ENCODE assay signal across 15 mouse cellular contexts in the genomic region with DNA sequence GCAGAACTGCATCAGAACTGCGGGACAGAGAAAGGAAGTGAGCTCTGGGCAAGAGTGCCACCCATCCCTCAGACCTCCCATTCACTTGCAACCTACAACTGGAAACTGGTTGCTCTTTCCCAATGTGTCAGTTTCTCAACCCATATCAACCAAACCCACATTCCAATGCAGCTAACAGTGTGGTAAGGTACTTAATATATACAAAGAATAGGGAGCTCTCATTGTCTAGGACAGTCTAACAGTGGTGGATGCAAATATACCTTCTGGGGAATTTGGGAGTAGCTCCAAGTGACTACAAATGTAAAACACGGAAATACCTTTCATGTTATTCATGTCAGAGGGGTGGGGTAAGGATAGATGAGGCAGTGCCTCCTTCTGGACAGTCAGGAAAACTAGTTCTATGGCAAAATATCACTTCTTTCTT.
DNase-seq lines count a peak whose midpoint lies in the region; ATAC-seq and TF ChIP-seq lines count a peak whose summit lies in the region.
"Had no signal": no experiment of that assay in that cellular context is flagged by ENCODE, and none has a peak within 500 bp of the region (broad histone marks: within the 10 kb centered on the region; RNA-seq: fewer than 3 reads in every experiment).

No protein-coding gene starts in this region.

- H3K36me3 ChIP-seq in forebrain, embryonic 14.5 days (ENCODE audit: control insufficient read depth, insufficient read depth, low read length), result no peaks in the 10 kb centered on the region
- no peaks in the 10 kb centered on the region for H3K36me3 ChIP-seq in forebrain, embryonic 16.5 days (ENCODE audit: control insufficient read depth, insufficient read depth)
- H3K36me3 ChIP-seq in lung, embryonic 14.5 days (ENCODE audit: insufficient read depth), result no peaks in the 10 kb centered on the region
- no peaks in the 10 kb centered on the region; the same call in 1 of the 2 replicates for H3K36me3 ChIP-seq in kidney, embryonic 14.5 days (ENCODE audit: control insufficient read depth, insufficient read depth, low read length)
- H3K36me3 ChIP-seq: intestine, embryonic 15.5 days; neural tube, embryonic 13.5 days had no signal

- no peak overlapping the region for H3K9ac ChIP-seq in forebrain, embryonic 14.5 days (ENCODE audit: low read length)
- no peak overlapping the region for H3K9ac ChIP-seq in forebrain, embryonic 16.5 days (replicated peaks; ENCODE audit: low read depth, low read length)
- no peak overlapping the region for H3K9ac ChIP-seq in lung, embryonic 14.5 days
- no peak overlapping the region for H3K9ac ChIP-seq in kidney, embryonic 14.5 days (ENCODE audit: low read depth, low read length)
- H3K9ac ChIP-seq: intestine, embryonic 15.5 days; neural tube, embryonic 13.5 days had no signal

- ATAC-seq in forebrain, embryonic 14.5 days, result 0 out of 2 replicates have a peak, but pooled peaks have one; percentile 13
- ATAC-seq in forebrain, embryonic 16.5 days, result no peak
- peak; percentile 21 for ATAC-seq in lung, embryonic 14.5 days (ENCODE audit: insufficient read depth)
- no peak for ATAC-seq in kidney, embryonic 14.5 days (ENCODE audit: low FRiP score, low TSS enrichment)
- ATAC-seq: intestine, embryonic 15.5 days had no signal

- peak; percentile 28; the same call in 1 of the 2 replicates for TF ChIP-seq CTCF in lung, embryonic 14.5 days (IDR thresholded peaks at IDR 0.05; ENCODE audit: low read depth)

- DNase-seq in forebrain, embryonic 14.5 days (ENCODE audit: low spot score), result no peak
- peak; percentile 34 for DNase-seq in lung, embryonic 14.5 days
- DNase-seq in lung, postnatal 25 days (ENCODE audit: low spot score), result no peak
- DNase-seq in ES-CJ7 (ENCODE audit: low read depth, low spot score), result peak; percentile 69
- DNase-seq in lung, postnatal 36 days, result peak; percentile 35
- DNase-seq in kidney, postnatal 36 days, result no peak
- DNase-seq: adrenal gland, postnatal 25 days; cerebellum, postnatal 25 days; liver; right cerebral cortex, adult 18-20 months; thymus, adult 2 months had no signal

- no peak overlapping the region for H3K4me3 ChIP-seq in forebrain, embryonic 14.5 days (ENCODE audit: low read depth, low read length)
- H3K4me3 ChIP-seq in forebrain, embryonic 16.5 days (replicated peaks; ENCODE audit: low read length), result no peak overlapping the region
- no peak overlapping the region for H3K4me3 ChIP-seq in lung, embryonic 14.5 days (ENCODE audit: low read depth, low read length)
- no peak overlapping the region for H3K4me3 ChIP-seq in kidney, embryonic 14.5 days (ENCODE audit: low read length)
- H3K4me3 ChIP-seq: intestine, embryonic 15.5 days; neural tube, embryonic 13.5 days had no signal

- peaks cover 8% of the 10 kb centered on the region for H3K4me1 ChIP-seq in forebrain, embryonic 14.5 days (ENCODE audit: control insufficient read depth, insufficient read depth, low read length)
- H3K4me1 ChIP-seq in forebrain, embryonic 16.5 days (replicated peaks; ENCODE audit: control insufficient read depth, insufficient read depth, low read length), result peaks cover 16% of the 10 kb centered on the region
- peaks cover 7% of the 10 kb centered on the region; the same call in 1 of the 2 replicates for H3K4me1 ChIP-seq in lung, embryonic 14.5 days (ENCODE audit: insufficient read depth)
- H3K4me1 ChIP-seq in kidney, embryonic 14.5 days (ENCODE audit: control insufficient read depth, insufficient read depth, low read length), result peaks cover 14% of the 10 kb centered on the region
- H3K4me1 ChIP-seq: intestine, embryonic 15.5 days had no signal

- H3K27me3 ChIP-seq in forebrain, embryonic 14.5 days (replicated peaks; ENCODE audit: control insufficient read depth, insufficient read depth, low read length), result no peaks in the 10 kb centered on the region
- H3K27me3 ChIP-seq in forebrain, embryonic 16.5 days (replicated peaks; ENCODE audit: control insufficient read depth, insufficient read depth, low read length), result no peaks in the 10 kb centered on the region
- no peaks in the 10 kb centered on the region for H3K27me3 ChIP-seq in lung, embryonic 14.5 days (ENCODE audit: insufficient read depth, low read length)
- H3K27me3 ChIP-seq in kidney, embryonic 14.5 days (ENCODE audit: control insufficient read depth, insufficient read depth, low read length), result no peaks in the 10 kb centered on the region
- H3K27me3 ChIP-seq: intestine, embryonic 15.5 days; neural tube, embryonic 13.5 days had no signal

- WGBS in forebrain, embryonic 14.5 days, result 66% methylated on average over 2 of the region's 2 CpGs
- WGBS in forebrain, embryonic 16.5 days, result 51% methylated on average over 2 of the region's 2 CpGs
- 46% methylated on average over 2 of the region's 2 CpGs for WGBS in lung, embryonic 14.5 days
- 67% methylated on average over 2 of the region's 2 CpGs for WGBS in kidney, embryonic 14.5 days

- H3K27ac ChIP-seq in forebrain, embryonic 14.5 days (ENCODE audit: low read depth, low read length), result no peak overlapping the region
- no peak overlapping the region for H3K27ac ChIP-seq in forebrain, embryonic 16.5 days (ENCODE audit: low read length)
- H3K27ac ChIP-seq in lung, embryonic 14.5 days (ENCODE audit: low read depth), result no peak overlapping the region
- H3K27ac ChIP-seq in kidney, embryonic 14.5 days (ENCODE audit: low read depth, low read length), result no peak overlapping the region
- H3K27ac ChIP-seq: intestine, embryonic 15.5 days; neural tube, embryonic 13.5 days had no signal

- no peak overlapping the region for H3K4me2 ChIP-seq in forebrain, embryonic 14.5 days (ENCODE audit: low read length)
- H3K4me2 ChIP-seq in forebrain, embryonic 16.5 days (ENCODE audit: low read length), result no peak overlapping the region
- H3K4me2 ChIP-seq in lung, embryonic 14.5 days, result no peak overlapping the region
- no peak overlapping the region for H3K4me2 ChIP-seq in kidney, embryonic 14.5 days (replicated peaks; ENCODE audit: low read depth, low read length)
- H3K4me2 ChIP-seq: intestine, embryonic 15.5 days; neural tube, embryonic 13.5 days had no signal

- H3K9me3 ChIP-seq in forebrain, embryonic 14.5 days (replicated peaks; ENCODE audit: control insufficient read depth, low read length), result no peaks in the 10 kb centered on the region
- H3K9me3 ChIP-seq in forebrain, embryonic 16.5 days (ENCODE audit: control insufficient read depth, low read length), result no peaks in the 10 kb centered on the region
- no peaks in the 10 kb centered on the region for H3K9me3 ChIP-seq in lung, embryonic 14.5 days (ENCODE audit: low read depth, low read length)
- H3K9me3 ChIP-seq in kidney, embryonic 14.5 days (ENCODE audit: control insufficient read depth, low read length), result no peaks in the 10 kb centered on the region
- H3K9me3 ChIP-seq: intestine, embryonic 15.5 days; neural tube, embryonic 13.5 days had no signal

Comparison
In these comparisons a context has a peak if more than half of its experiments do, and no peak if none do; other contexts are left out.
1. ATAC-seq: peak in forebrain, embryonic 14.5 days (single experiment) and lung, embryonic 14.5 days (single experiment); none in forebrain, embryonic 16.5 days (single experiment) and kidney, embryonic 14.5 days (single experiment).
2. DNase-seq: peak in lung, embryonic 14.5 days (single experiment), ES-CJ7 (single experiment) and lung, postnatal 36 days (single experiment); none in forebrain, embryonic 14.5 days (single experiment), lung, postnatal 25 days (single experiment) and kidney, postnatal 36 days (0 of 2).